Mouse (Mus musculus) bone marrow, adult 2 months (tissue): Measurements from ENCODE around the gene Tspan18.

Source experiments
- CTCF ChIP-seq: fragments of 200-500 bp; IDR thresholded peaks from 2 replicates; pipeline ENCODE4 v1.5.1; 2011; ENCODE audit warnings: low read length, control low read depth; ENCODE audit not compliant: control insufficient read depth, insufficient read depth
- POLR2A ChIP-seq: fragments of 200-500 bp; IDR thresholded peaks from 2 replicates; pipeline ENCODE4 v1.6.1; 2011; ENCODE audit warnings: low read depth, mild to moderate bottlenecking, control low read depth, low read length, borderline replicate concordance; ENCODE audit not compliant: control insufficient read depth

DNA sequence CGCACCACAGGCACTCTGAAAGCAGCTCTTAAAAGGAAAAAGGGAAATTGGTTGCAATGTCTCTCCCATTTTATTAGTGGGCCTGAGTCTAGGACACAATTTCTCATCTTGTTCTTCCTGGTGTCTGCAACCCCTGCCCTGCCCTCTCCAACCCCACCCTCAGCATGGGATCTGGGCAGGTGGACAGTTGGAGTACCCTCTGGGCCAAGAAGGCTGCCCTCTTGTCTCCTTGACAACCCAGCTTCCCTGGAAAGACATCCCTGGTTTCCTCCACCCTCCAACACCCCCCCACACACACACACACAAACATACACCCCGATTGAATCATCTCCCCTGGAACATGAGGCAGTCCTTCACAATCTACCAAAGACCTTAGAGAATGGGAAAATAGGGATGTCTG is 158.6 kb downstream of the Tspan18 start:
- TF ChIP-seq POLR2A (no peak), CTCF (no peak)
